Mouse (Mus musculus): ENCODE results near the gene Jsrp1. TPM values are rescaled to one million over a fixed set of nuclear protein-coding genes. Genes with fewer than 3 reads are reported as not detected.

Gene Jsrp1
- polyA plus RNA-seq, 2 experiments from 2014 or later, result not detected

DNA sequence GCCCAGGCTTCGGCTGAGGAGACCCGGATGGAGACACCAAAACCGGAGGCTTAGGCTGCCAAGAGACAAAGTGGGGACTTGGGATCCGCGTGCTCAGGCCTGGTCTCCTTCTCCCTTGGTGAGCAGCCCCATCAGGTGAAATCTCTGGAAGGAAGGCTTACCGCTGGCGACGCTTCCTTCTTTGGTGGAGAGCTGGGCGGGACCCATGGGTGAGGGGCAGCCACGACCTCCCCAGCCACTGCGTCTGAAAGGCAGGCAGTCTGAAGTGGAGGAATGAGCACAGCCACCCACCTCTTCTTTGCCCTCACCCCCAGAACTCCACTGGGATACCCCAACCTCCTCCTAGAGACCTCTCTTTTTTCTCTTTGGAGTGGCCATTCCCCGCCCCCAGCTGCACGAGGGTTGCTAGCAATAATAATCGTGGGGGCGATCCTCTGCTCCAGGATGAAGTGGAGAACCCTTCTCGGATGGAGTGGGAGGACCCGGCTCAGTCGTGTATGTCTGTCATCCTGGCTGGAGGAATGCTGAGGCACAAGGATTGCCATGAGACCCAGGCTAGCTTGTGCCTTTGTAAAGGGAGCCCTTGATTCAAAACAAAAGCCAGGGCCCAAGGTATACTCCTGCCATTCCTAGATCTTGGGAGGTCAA, 4.2 kb downstream of the Jsrp1 start:
- no peak for ATAC-seq

- no peak for ATAC-seq
Measured at GRCm38 (mm10) chr10:80808099-80808984, 5.0 kb downstream of the Jsrp1 start.

DNA sequence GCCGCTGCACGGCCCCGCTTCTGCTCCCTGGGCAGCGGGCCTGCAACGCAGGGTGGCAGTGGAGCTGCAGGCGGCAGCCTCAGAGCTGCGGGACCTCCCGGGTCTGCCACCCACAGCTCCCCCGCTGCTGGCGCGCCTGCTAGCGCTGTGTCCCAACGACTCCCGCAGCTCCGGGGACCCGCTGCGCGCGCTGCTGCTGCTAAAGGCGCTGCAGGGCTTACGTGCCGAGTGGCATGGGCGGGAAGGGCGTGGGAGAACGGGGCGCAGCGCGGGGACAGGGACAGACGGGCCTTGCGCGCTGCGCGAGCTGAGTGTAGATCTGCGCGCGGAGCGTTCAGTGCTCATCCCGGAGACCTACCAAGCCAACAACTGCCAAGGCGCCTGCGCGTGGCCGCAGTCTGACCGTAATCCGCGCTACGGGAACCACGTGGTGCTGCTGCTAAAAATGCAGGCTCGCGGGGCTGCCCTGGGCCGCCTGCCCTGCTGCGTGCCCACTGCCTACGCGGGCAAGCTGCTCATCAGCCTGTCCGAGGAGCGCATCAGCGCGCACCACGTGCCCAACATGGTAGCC, 6.2 kb downstream of the Jsrp1 start:
- peak; percentile 31 for ATAC-seq

GRCm38 (mm10) chr10:80806341-80807056, 6.8 kb downstream of the Jsrp1 start:
- ATAC-seq, result no peak

- peak; percentile 56 for ATAC-seq
Measured at GRCm38 (mm10) chr10:80805925-80806324, 7.4 kb downstream of the Jsrp1 start.

GRCm38 (mm10) chr10:80805322-80805721, 8.0 kb downstream of the Jsrp1 start:
- no peak for ATAC-seq

DNA sequence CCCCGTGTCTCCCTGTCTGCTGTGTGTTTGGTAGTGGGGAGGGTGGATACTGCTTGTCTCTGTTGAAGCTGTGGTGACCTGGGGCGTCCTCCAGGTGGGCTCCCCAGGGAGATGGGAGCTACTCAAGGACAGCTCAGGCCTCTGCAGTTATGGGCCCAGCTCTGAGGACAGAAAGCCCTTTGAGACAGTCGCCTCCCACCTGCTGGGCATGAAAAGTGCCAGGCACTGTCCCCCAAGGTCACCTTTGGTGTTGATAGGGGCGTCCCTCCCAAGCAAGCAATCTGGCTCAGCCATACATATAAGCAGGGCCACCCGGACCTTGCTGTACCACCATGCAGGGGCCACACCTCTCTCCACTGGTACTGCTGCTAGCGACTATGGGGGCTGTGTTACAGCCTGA, 8.4 kb downstream of the Jsrp1 start, which contains the start of gene Amh:
Gene Amh (plus strand): TSS at position 328 of the 400 bp plus-strand sequence.
- no peak for ATAC-seq

DNA sequence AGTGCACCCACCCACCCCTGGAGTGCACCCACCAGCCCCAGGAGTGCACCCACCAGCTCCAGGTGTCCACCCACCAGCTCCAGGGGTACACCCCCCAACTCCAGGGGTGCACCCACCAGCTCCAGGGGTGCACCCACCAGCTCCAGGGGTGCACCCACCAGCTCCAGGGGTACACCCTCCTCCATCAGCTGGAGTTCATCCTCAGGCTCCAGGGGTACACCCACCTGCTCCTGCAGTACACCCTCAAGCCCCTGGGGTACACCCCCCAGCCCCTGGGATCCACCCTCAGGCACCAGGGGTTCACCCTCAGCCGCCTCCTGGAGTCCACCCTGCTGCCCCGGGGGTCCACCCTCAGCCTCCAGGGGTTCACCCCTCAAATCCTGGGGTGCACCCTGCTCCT, 9.0 kb downstream of the Jsrp1 start:
- no peak for ATAC-seq

GRCm38 (mm10) chr10:80802996-80803395, 10.3 kb downstream of the Jsrp1 start:
- no peak for ATAC-seq

- no peak for ATAC-seq
Measured at GRCm38 (mm10) chr10:80802204-80802912, 10.9 kb downstream of the Jsrp1 start.

DNA sequence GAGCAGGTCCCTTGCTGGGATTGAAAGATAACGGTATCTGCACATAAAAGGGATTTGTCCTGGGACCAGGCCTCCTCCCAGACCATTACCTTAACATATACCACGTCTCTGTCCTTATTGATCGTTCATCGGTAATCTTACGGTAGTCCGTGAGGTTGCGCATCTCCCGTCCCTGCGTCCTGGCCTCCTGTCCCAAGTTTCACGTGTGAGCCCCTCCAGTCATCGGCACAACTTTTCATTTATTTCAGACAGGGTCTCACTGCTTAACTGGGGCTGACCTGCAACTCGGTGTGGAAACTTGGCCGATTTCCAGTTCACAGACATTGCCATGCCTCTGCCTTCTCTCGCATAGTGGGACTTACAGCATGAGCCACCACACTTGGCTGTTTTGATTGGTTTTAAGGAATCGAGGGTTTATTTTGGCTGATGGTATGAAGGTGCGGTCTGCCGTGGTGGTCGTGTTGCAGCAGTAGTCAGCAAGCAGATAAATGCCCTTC, 14.2 kb downstream of the Jsrp1 start:
- no peak for ATAC-seq

DNA sequence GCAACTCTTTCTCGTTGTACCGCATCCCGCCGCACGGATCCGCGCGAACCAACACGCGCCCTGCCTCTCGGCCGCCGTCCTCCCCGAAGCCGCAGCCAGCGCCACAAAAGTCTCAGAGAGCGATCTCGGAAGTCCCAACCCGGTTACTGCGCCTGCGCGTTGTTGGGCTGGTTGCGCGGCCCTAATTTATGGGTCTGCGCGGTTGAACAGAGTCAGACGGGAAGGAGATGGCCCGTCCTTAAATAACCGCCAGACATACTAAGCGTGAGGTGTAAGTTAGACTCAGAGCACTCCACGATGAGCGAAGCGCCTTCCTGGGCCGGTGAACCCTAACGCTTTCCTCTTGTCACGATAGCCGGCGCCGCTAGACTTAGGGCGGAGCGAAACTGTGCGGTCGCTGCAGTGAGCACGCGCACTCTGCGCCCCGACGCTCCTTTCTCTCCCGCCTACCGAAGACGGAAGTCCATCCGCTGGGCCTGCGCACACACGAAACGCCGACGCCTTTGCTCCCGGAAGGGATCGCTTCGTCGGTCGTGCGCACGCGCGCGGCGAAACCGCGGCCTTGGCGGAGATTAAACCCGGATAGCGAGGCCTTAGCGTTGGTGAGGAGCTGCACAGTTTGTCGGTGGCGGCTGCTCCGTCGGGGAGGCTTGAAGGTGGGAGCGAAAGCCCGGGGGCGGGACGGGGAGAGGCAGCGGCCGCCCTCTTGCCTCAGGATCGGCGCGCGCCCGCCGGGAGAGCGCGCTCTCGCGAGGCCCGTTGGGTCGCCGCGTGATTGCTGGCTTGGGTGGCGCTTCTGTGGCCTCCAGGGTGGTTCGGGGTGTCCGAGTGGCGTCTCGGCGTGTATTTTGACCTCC, 14.9 kb downstream of the Jsrp1 start, which contains the start of the genes Sf3a2 and Plekhj1:
Gene Sf3a2 (plus strand): TSS at position 49 of the 857 bp plus-strand sequence.
Gene Plekhj1 (minus strand): TSS at position 477 of the 857 bp plus-strand sequence.
- peak; percentile 91 for ATAC-seq

- no peak for ATAC-seq
Measured at GRCm38 (mm10) chr10:80797186-80798149, 15.8 kb downstream of the Jsrp1 start.

GRCm38 (mm10) chr10:80796307-80796848, 16.9 kb downstream of the Jsrp1 start:
- ATAC-seq, result no peak

DNA sequence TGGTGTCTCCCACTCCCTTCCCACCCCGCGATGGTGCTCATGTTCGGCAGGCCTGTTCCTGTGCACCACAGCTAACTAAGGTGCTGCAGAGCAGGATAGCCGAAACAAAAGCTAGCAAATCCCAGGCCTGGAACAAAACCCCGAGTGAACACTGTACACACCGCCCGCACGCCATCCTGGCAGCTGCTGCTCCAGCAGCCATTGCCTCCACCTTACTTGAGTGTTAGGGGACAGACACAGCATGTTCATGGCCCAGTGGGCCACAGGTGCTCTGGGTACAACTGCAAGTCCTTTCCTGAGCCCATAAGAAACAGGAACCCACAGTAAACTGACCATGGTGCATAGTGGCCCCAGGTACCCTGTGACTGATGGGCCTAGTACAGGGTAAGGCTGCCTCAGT, 18.5 kb downstream of the Jsrp1 start:
- no peak for ATAC-seq

GRCm38 (mm10) chr10:80793803-80794202, 19.5 kb downstream of the Jsrp1 start:
- no peak for ATAC-seq

GRCm38 (mm10) chr10:80793033-80793784, 20.1 kb downstream of the Jsrp1 start:
- no peak for ATAC-seq

Measured in activated CD4-positive, CD25-positive, alpha-beta regulatory T cell, adult 4 months (primary cell).